Mouse (Mus musculus): ENCODE measurements around the gene Kiss1r. TPM values are rescaled to one million over a fixed set of nuclear protein-coding genes. Genes with fewer than 3 reads are reported as not detected.

Gene Kiss1r
- polyA plus RNA-seq, 1 experiment from 2014 or later = 1.6 TPM

DNA sequence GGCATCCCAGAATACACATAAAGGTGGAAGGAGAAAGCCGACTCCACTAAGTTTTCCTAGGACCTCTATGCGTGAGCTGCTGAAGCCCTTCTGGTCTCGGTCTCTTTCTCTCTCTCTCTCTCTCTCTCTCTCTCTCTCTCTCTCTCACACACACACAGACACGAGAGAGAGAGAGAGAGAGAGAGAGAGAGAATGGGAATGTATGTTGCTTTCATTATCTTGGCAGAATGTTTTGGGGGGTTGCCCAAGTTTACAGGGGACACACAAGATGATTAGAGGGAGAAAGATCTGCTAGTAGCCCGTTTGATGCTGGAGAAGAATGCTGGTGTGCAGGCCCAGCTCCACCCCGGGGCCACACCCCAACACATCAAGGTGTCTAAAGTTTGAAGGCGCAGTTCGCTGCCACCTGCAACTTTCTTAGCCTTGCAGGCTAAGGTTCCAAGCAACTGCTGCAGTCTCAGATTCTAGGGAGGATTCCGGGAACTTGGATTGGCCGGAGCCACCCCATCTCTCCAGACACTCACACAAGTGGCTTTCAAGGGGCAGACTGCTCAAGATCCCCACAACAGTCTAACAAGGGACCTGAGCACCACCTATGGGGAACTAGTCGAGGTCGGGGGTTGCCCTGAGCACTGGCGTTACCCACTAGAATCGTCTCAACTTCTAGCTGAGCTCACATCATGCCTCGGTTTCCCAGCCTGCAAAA is 9.2 kb downstream of the Kiss1r start:
- Histone ChIP-seq H3K9me3 (ENCODE audit: low read length) (no peaks in the 10 kb centered on the region), H3K27ac (ENCODE audit: low read length) (peak overlapping the region; percentile 95), H3K4me3 (ENCODE audit: low read depth, low read length) (peak overlapping the region; percentile 78), H3K36me3 (ENCODE audit: insufficient read depth, low read length) (peaks cover 4% of the 10 kb centered on the region; the same call in 1 of the 2 replicates), H3K27me3 (replicated peaks; ENCODE audit: insufficient read depth, low read length) (peaks cover 18% of the 10 kb centered on the region), H3K4me2 (replicated peaks; ENCODE audit: low read depth, low read length) (peak overlapping the region; percentile 90), H3K4me1 (ENCODE audit: insufficient read depth, low read depth, low read length) (peaks cover 24% of the 10 kb centered on the region), H3K9ac (replicated peaks; ENCODE audit: low read depth) (peak overlapping the region; percentile 83; the same call in 1 of the 2 replicates)
- no peak for ATAC-seq
- TF ChIP-seq CTCF (IDR thresholded peaks at IDR 0.05) (0 out of 2 replicates have a peak, but pooled peaks have one; percentile 9), EP300 (IDR thresholded peaks at IDR 0.05) (no peak)
- no peak for DNase-seq (ENCODE audit: low spot score)
- WGBS = 5% methylated on average over 14 of the region's 15 CpGs

DNA sequence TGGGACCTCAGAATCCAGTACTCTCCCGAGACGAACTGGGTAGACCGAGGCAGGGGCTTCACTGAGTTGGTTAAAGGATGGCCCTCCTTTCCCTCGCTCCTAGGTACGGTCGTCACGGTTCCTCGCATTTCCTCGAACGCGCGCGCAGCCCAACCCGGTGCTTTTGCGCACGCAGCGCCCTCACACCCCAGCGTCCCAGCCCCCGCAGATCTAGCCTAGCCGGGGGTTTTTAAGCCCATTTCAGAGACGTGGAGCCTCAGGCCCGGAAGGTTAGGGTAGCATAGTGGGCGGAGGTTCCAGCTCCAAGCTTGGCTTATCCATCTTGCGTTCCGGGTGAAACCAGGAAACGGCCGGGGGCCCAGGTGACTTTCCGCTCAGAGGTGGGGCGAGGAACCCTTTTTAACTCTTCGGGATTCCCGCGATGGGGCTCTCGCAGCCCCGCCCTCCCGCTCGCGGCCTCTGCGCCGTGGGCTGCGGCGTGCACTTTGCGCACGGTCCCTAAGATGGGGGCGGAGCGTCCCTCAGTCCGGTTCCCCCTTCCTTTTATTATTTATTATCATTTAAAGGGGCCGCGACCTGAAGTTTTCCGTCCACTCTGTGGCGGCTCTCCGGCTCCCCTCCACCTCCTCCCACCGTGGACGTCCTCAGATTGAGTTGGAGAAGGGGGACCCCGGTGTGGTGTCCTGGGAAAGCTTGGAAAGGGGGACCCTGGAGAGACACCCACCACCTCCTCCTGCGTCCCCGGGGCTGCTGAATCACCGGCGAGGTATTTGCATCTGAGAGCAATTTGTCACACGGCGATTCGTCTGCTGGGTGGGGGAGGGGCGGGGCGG is 9.9 kb downstream of the Kiss1r start, which contains the start of gene Arid3a:
Gene Arid3a (plus strand): TSS at position 553 of the 833 bp plus-strand sequence.
- H3K9ac ChIP-seq (replicated peaks; ENCODE audit: low read depth) = peak within 1 kb of the TSS; percentile 83
- TF ChIP-seq CTCF (IDR thresholded peaks at IDR 0.05) (no peak), EP300 (IDR thresholded peaks at IDR 0.05) (0 out of 2 replicates have a peak, but pooled peaks have one; percentile 34)
- peaks cover 12% of the 10 kb centered on the region; the same call in 1 of the 2 replicates for H3K36me3 ChIP-seq (ENCODE audit: insufficient read depth, low read length)
- H3K27me3 ChIP-seq (replicated peaks; ENCODE audit: insufficient read depth, low read length) = peaks cover 10% of the 10 kb centered on the region; the same call in 1 of the 2 replicates
- H3K4me3 ChIP-seq (ENCODE audit: low read depth, low read length) = peak within 1 kb of the TSS; percentile 78
- H3K4me1 ChIP-seq (ENCODE audit: insufficient read depth, low read depth, low read length) = peaks cover 18% of the 10 kb centered on the region
- WGBS = under 1% methylated on average over 61 of the region's 63 CpGs
- H3K27ac ChIP-seq (ENCODE audit: low read length) = peak within 1 kb of the TSS; percentile 95
- DNase-seq (ENCODE audit: low spot score) (peak; percentile 97), ATAC-seq (peak; percentile 81)
- peak within 1 kb of the TSS; percentile 90 for H3K4me2 ChIP-seq (replicated peaks; ENCODE audit: low read depth, low read length)
- H3K9me3 ChIP-seq (ENCODE audit: low read length) = no peaks in the 10 kb centered on the region

GRCm38 (mm10) chr10:79927324-79928029 is 10.7 kb downstream of the Kiss1r start:
- peak overlapping the region; percentile 90 for H3K4me2 ChIP-seq (replicated peaks; ENCODE audit: low read depth, low read length)
- WGBS = 0% methylated on average over 52 of the region's 54 CpGs
- H3K9ac ChIP-seq (replicated peaks; ENCODE audit: low read depth) = peak overlapping the region; percentile 83
- peaks cover 12% of the 10 kb centered on the region; the same call in 1 of the 2 replicates for H3K36me3 ChIP-seq (ENCODE audit: insufficient read depth, low read length)
- peak; percentile 44 for ATAC-seq
- H3K27me3 ChIP-seq (replicated peaks; ENCODE audit: insufficient read depth, low read length) = peaks cover 3% of the 10 kb centered on the region; the same call in 1 of the 2 replicates
- peaks cover 22% of the 10 kb centered on the region for H3K4me1 ChIP-seq (ENCODE audit: insufficient read depth, low read depth, low read length)
- H3K27ac ChIP-seq (ENCODE audit: low read length) = peak overlapping the region; percentile 95
- no peaks in the 10 kb centered on the region for H3K9me3 ChIP-seq (ENCODE audit: low read length)
- peak overlapping the region; percentile 78 for H3K4me3 ChIP-seq (ENCODE audit: low read depth, low read length)
- peak; percentile 50 for TF ChIP-seq CTCF (IDR thresholded peaks at IDR 0.05)
- TF ChIP-seq EP300 (IDR thresholded peaks at IDR 0.05) = no peak
- peak; percentile 65 for DNase-seq (ENCODE audit: low spot score)

- peak; percentile 87 for DNase-seq (ENCODE audit: low spot score)
- Histone ChIP-seq H3K36me3 (ENCODE audit: insufficient read depth, low read length) (peaks cover 12% of the 10 kb centered on the region; the same call in 1 of the 2 replicates), H3K27me3 (replicated peaks; ENCODE audit: insufficient read depth, low read length) (no peaks in the 10 kb centered on the region), H3K27ac (ENCODE audit: low read length) (peak overlapping the region; percentile 95), H3K9ac (replicated peaks; ENCODE audit: low read depth) (peak overlapping the region; percentile 83), H3K4me2 (replicated peaks; ENCODE audit: low read depth, low read length) (peak overlapping the region; percentile 90), H3K9me3 (ENCODE audit: low read length) (no peaks in the 10 kb centered on the region), H3K4me1 (ENCODE audit: insufficient read depth, low read depth, low read length) (peaks cover 29% of the 10 kb centered on the region), H3K4me3 (ENCODE audit: low read depth, low read length) (peak overlapping the region; percentile 78)
- TF ChIP-seq EP300 (IDR thresholded peaks at IDR 0.05) (no peak), CTCF (IDR thresholded peaks at IDR 0.05) (no peak)
- 2% methylated on average over 25 of the region's 29 CpGs for WGBS
- ATAC-seq = peak; percentile 16; the same call in 1 of the 2 replicates
Measured at GRCm38 (mm10) chr10:79928030-79928694, 11.4 kb downstream of the Kiss1r start.

GRCm38 (mm10) chr10:79928907-79929701 is 12.3 kb downstream of the Kiss1r start:
- peak overlapping the region; percentile 95 for H3K27ac ChIP-seq (ENCODE audit: low read length)
- peaks cover 39% of the 10 kb centered on the region for H3K4me1 ChIP-seq (ENCODE audit: insufficient read depth, low read depth, low read length)
- ATAC-seq (no peak), DNase-seq (ENCODE audit: low spot score) (no peak)
- no peaks in the 10 kb centered on the region for H3K27me3 ChIP-seq (replicated peaks; ENCODE audit: insufficient read depth, low read length)
- TF ChIP-seq CTCF (IDR thresholded peaks at IDR 0.05) (no peak), EP300 (IDR thresholded peaks at IDR 0.05) (no peak)
- no peak overlapping the region for H3K9ac ChIP-seq (replicated peaks; ENCODE audit: low read depth)
- peak overlapping the region; percentile 78 for H3K4me3 ChIP-seq (ENCODE audit: low read depth, low read length)
- H3K9me3 ChIP-seq (ENCODE audit: low read length) = no peaks in the 10 kb centered on the region
- H3K36me3 ChIP-seq (ENCODE audit: insufficient read depth, low read length) = peaks cover 12% of the 10 kb centered on the region; the same call in 1 of the 2 replicates
- H3K4me2 ChIP-seq (replicated peaks; ENCODE audit: low read depth, low read length) = peak overlapping the region; percentile 90
- whole genome bisulfite sequencing = 25% methylated on average over 8 of the region's 9 CpGs
